Mouse (Mus musculus): ENCODE data around the gene Arrdc3.
"Not testable (repeated sequence)": the region's sequence is repeated elsewhere in the genome, so short reads cannot be mapped to it uniquely, and the experiment has no call there.

The Arrdc3 gene

GRCm38 (mm10) chr13:80883190-80883589 lies at the start of gene Arrdc3:
Arrdc3 (plus strand) TSS chr13:80883384.
- DNase-seq (ENCODE audit: low spot score): peak; percentile 96

GRCm38 (mm10) chr13:80862215-80862614 lies 21.0 kb upstream of the Arrdc3 start:
- peak; percentile 80 for DNase-seq (ENCODE audit: low spot score)

- DNase-seq (ENCODE audit: low spot score): no peak
Measured at GRCm38 (mm10) chr13:80864195-80864594, 19.0 kb upstream of the Arrdc3 start.

- no peak for DNase-seq (ENCODE audit: low spot score)
Measured at GRCm38 (mm10) chr13:80875126-80875525, 8.1 kb upstream of the Arrdc3 start.

- no peak for DNase-seq (ENCODE audit: low spot score)
Measured at GRCm38 (mm10) chr13:80880756-80881155, 2.4 kb upstream of the Arrdc3 start.

GRCm38 (mm10) chr13:80881722-80882500 lies 1.3 kb upstream of the Arrdc3 start:
- peak; percentile 91 for DNase-seq (ENCODE audit: low spot score)

- no peak for DNase-seq (ENCODE audit: low spot score)
Measured at GRCm38 (mm10) chr13:80882716-80883135, 458 bp upstream of the Arrdc3 start.

- peak; percentile 46 for DNase-seq (ENCODE audit: low spot score)
Measured at GRCm38 (mm10) chr13:80883649-80884376, 629 bp downstream of the Arrdc3 start.

- DNase-seq (ENCODE audit: low spot score): peak; percentile 91
Measured at GRCm38 (mm10) chr13:80884377-80884983, 1.3 kb downstream of the Arrdc3 start.

GRCm38 (mm10) chr13:80885103-80885833 lies 2.1 kb downstream of the Arrdc3 start:
- peak; percentile 94 for DNase-seq (ENCODE audit: low spot score)

GRCm38 (mm10) chr13:80885834-80886663 lies 2.9 kb downstream of the Arrdc3 start:
- peak; percentile 93 for DNase-seq (ENCODE audit: low spot score)

GRCm38 (mm10) chr13:80886664-80887210 lies 3.6 kb downstream of the Arrdc3 start:
- DNase-seq (ENCODE audit: low spot score): no peak

GRCm38 (mm10) chr13:80887842-80888241 lies 4.7 kb downstream of the Arrdc3 start:
- DNase-seq (ENCODE audit: low spot score): no peak

GRCm38 (mm10) chr13:80894928-80895327 lies 11.7 kb downstream of the Arrdc3 start:
- not testable (repeated sequence) for DNase-seq (ENCODE audit: low spot score)

GRCm38 (mm10) chr13:80897411-80897810 lies 14.2 kb downstream of the Arrdc3 start:
- DNase-seq (ENCODE audit: low spot score): no peak

- no peak for DNase-seq (ENCODE audit: low spot score)
Measured at GRCm38 (mm10) chr13:80898095-80898494, 14.9 kb downstream of the Arrdc3 start.

- DNase-seq (ENCODE audit: low spot score): no peak
Measured at GRCm38 (mm10) chr13:80899435-80900029, 16.3 kb downstream of the Arrdc3 start.

- no peak for DNase-seq (ENCODE audit: low spot score)
Measured at GRCm38 (mm10) chr13:80901432-80901831, 18.2 kb downstream of the Arrdc3 start.

- DNase-seq (ENCODE audit: low spot score): no peak
Measured at GRCm38 (mm10) chr13:80902796-80903195, 19.6 kb downstream of the Arrdc3 start.

GRCm38 (mm10) chr13:80913361-80913760 lies 30.2 kb downstream of the Arrdc3 start:
- no peak for DNase-seq (ENCODE audit: low spot score)
